Mouse (Mus musculus) gastrocnemius, adult 2 months (tissue): ENCODE data around the gene Stk26. TPM values are rescaled to one million over a fixed set of nuclear protein-coding genes. Genes with fewer than 3 reads are reported as not detected.
A peak's percentile ranks its signal among the peaks of the same experiment; 100 is the strongest.

Source experiments
- DNase-seq: peaks from one replicate; pipeline ENCODE4 v3.0.0; 2022
- H3K27ac ChIP-seq: fragments of 200-600 bp; 2 replicates; pipeline ENCODE4 v1.8.1; 2022; ENCODE audit warnings: mild to moderate bottlenecking
- H3K4me3 ChIP-seq: fragments of 200-600 bp; 2 replicates; pipeline ENCODE4 v1.8.1; 2022; ENCODE audit warnings: mild to moderate bottlenecking, moderate library complexity
- CTCF ChIP-seq: fragments of 200-600 bp; IDR thresholded peaks from 2 replicates; pipeline ENCODE4 v1.8.1; 2022; ENCODE audit warnings: antibody characterized with exemption, mild to moderate bottlenecking, moderate library complexity
- intact Hi-C: fragments of 180-260 bp; cut with DNase I; formaldehyde crosslinking; loops from one replicate; pipeline ENCODE4 v1.15.1; 2025
- total RNA-seq, 2 experiments: library from RNA; stranded (reverse); gene quantifications; 2 replicates each; pipeline ENCODE4 v1.2.3; 2021

Gene Stk26
- total RNA-seq, 2 experiments from 2014 or later, result 1.9 TPM

DNA sequence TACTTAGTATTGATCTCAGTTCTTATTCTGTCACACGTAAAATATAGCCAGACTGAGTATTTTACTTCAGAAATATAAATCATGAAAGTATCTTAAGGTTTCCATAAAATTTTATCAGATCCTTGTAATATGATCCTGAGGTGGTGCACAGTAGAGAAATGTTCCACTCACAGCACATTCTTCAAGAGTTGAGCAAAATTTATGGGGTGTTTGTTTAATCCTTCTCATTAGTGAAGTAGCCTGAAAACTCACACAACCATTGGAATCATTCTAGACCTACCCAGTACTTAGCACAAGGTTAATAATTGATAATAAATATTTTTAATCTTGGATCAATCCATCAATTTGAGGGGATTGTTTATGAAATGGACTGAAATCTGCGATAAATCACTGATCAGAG, 22.9 kb downstream of the Stk26 start:
- intact Hi-C loops, result no loop called here

GRCm38 (mm10) chrX:50864734-50865133, 23.9 kb downstream of the Stk26 start:
- intact Hi-C loops, result no loop called here
- no peak overlapping the region for H3K4me3 ChIP-seq
- DNase-seq, result no peak
- H3K27ac ChIP-seq, result no peak overlapping the region
- no peak for TF ChIP-seq CTCF

More for the DNA sequence above, 22.9 kb downstream of the Stk26 start:
- no peak overlapping the region for H3K27ac ChIP-seq
- H3K4me3 ChIP-seq, result no peak overlapping the region
- DNase-seq, result no peak
- TF ChIP-seq CTCF, result no peak

DNA sequence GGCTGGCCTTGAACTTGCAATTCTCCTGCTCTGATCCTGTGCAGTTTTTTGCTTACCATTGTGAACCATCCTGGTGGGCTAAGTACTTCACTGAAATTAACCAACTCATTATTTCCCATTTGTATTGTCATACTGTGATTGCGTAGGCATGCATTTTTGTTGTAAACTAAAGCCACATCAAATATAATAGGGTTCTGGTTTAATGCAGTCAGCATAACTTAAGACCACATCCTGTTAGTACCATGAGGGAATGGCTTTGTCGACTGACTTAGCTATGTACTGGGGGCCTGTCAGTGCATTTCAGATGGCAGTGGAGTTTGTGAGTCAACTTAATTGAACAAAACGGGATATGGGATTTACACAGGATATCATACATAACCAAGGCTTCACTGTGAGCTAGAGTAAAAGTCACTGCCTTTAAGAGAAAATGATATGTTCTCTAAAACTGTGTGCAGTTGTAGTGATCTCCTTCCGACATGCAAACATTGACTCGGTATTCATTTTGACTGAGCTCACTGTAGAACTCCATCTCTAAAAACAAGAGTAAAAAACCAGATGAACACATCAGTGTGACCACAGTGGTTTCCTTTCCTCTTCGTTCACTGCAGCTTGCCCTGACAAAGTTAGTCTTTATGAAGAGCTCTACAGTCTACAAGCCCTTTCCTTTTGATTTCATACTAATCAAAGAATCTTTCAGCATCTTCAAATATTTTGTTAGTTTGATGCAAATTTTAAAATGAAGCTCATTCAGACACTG, 33.6 kb downstream of the Stk26 start:
- no peak for TF ChIP-seq CTCF
- H3K27ac ChIP-seq, result no peak overlapping the region
- no peak overlapping the region for H3K4me3 ChIP-seq
- DNase-seq, result no peak
- intact Hi-C loops, result no loop called here

DNA sequence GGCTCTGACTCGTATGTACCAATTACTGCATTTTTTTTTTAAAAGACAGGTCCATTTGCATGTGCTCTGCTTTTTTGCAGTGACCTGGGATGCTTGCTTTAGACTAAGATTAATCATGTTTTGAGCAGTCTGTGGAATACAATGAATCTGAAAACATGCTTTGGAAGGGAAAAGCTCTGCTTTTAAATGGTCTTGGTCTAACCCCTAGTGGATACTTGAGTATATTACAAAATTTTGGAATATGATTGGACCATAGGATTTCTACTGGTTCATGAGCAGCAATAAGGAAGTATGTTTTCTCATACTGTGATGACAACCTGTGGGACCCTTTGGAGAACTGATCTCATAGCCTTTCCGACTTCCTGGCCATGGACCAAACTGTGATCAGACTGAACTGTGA, 47.2 kb downstream of the Stk26 start:
- TF ChIP-seq CTCF, result peak; percentile 44
- intact Hi-C loops, result loop anchor here (2.0 kb wide), 1 partner anchor 213 kb away; no protein-coding TSS in a partner anchor
- no peak for DNase-seq
- Histone ChIP-seq H3K4me3 (no peak overlapping the region), H3K27ac (no peak overlapping the region)

GRCm38 (mm10) chrX:50903497-50903896, 62.6 kb downstream of the Stk26 start:
- Histone ChIP-seq H3K27ac (no peak overlapping the region), H3K4me3 (no peak overlapping the region)
- DNase-seq, result no peak
- TF ChIP-seq CTCF, result no peak
- intact Hi-C loops, result no loop called here

DNA sequence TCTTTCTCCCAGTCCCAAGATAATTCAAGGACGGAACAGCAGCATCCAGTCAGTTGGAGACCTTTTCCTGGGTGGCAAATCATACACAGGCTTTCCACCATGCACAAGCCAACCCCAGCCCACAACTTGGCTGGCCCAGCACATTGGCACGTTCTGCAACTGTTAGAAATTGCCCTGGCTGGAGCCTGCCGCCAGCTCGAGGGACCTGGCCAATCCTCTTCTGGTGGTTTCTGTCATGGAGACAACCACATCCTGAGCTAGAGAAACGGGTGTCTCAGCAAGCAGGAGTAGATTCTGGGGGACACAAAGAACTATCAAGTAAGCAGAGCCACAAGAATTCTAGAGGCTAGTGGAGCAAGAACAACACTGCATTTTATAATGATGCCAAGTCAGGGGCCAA, 69.1 kb downstream of the Stk26 start:
- DNase-seq, result peak; percentile 18
- intact Hi-C loops, result no loop called here
- Histone ChIP-seq H3K27ac (no peak overlapping the region), H3K4me3 (no peak overlapping the region)
- no peak for TF ChIP-seq CTCF

- no peak for TF ChIP-seq CTCF
- Histone ChIP-seq H3K4me3 (no peak overlapping the region), H3K27ac (no peak overlapping the region)
- no peak for DNase-seq
- intact Hi-C loops, result no loop called here
Measured at GRCm38 (mm10) chrX:50917389-50917788, 76.5 kb downstream of the Stk26 start.

DNA sequence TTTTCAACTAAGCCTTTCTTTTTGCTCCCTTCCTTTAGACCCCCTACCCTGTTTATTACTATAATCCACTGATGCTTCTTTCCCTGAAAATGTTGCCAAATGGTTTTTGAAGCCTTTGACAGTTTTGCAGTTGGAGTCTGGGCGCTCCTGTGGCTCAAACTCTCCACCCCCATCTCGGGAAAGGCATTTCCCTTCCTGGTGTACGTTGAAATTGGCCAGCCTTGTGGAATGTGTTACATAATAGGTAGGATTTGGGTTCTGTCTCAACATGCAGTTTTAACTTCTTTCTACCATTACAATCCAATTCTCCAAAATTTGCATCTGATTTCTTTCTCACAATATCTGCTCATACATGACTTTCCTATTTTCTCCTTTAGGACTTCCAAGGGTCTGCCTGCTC, 77.9 kb downstream of the Stk26 start:
- Histone ChIP-seq H3K27ac (no peak overlapping the region), H3K4me3 (no peak overlapping the region)
- TF ChIP-seq CTCF, result no peak
- intact Hi-C loops, result no loop called here
- DNase-seq, result no peak

- no peak for DNase-seq
- peak; percentile 37; the same call in 1 of the 2 replicates for TF ChIP-seq CTCF
- intact Hi-C loops, result no loop called here
- Histone ChIP-seq H3K4me3 (no peak overlapping the region), H3K27ac (no peak overlapping the region)
Measured at GRCm38 (mm10) chrX:50924629-50925364, 84.0 kb downstream of the Stk26 start.

DNA sequence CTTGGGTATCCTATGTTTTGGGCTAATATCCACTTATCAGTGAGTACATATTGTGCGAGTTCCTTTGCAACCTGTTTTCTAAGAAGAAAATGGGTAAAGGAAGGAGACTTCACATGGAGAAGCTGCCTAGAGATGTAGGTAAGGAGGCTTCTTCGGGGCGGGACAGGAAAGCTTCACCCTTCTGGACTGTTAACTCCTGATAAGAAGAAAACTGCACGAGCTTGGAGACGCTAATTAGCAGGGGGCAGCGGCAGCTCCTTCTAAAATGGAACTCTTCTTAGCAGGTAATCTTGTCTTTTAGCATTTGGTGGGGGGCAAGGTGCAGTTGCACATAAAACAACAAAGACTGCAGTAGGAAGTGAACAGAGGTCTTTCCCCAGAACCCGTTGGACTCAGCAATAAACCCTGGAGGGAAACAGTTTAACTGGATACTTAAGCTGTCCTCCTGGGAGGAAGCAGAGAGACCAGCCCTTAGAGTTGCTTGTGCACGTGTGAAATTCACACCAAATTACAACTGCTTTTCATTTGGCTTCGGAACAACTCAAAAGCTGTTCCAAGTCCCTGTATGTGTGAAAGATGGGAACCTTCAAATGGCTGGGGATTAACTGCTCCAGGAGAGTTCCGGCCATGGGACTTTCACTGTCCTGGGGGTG, 86.2 kb downstream of the Stk26 start:
- no peak for DNase-seq
- Histone ChIP-seq H3K27ac (no peak overlapping the region), H3K4me3 (no peak overlapping the region)
- no peak for TF ChIP-seq CTCF
- intact Hi-C loops, result no loop called here

DNA sequence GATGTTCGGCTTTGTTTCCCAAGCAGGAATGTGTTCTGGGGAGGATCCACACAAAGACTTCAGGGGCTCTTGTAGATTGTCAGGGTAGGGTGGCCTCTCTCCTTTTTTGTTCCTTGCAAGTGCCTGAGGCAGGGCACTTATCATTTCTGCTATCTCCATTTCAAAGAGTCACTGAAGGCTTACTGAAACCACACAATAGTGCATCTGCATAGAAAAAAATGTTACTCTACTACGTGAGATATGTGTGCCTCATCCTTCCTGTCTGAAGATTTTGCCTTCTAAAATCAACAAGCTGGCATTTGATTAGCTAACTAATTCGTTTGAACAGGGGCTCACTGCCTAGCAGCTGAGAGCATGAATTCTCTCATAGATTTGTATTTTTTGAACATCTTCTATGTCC, 89.5 kb downstream of the Stk26 start:
- no peak for TF ChIP-seq CTCF
- Histone ChIP-seq H3K4me3 (no peak overlapping the region), H3K27ac (no peak overlapping the region)
- intact Hi-C loops, result loop anchor here (5.0 kb wide), 1 partner anchor 38 kb away; no protein-coding TSS in a partner anchor
- DNase-seq, result no peak

- no peak for TF ChIP-seq CTCF
- DNase-seq, result no peak
- Histone ChIP-seq H3K4me3 (no peak overlapping the region), H3K27ac (no peak overlapping the region)
- intact Hi-C loops, result no loop called here
Measured at GRCm38 (mm10) chrX:50937117-50937516, 96.3 kb downstream of the Stk26 start.

- intact Hi-C loops, result no loop called here
- DNase-seq, result no peak
- Histone ChIP-seq H3K4me3 (peak within 1 kb of the TSS; percentile 44), H3K27ac (peak within 1 kb of the TSS; percentile 51)
- no peak for TF ChIP-seq CTCF
Measured at GRCm38 (mm10) chrX:50942610-50943009, 101.8 kb downstream of the Stk26 start, which contains the start of gene Frmd7. TSS of gene Frmd7 (minus strand) at chrX:50942710.

Other genes with a start within 250 kb of the Stk26 start
- gene Frmd7, start 101.7 kb downstream of the Stk26 start, total RNA-seq, result under 1 TPM; 0.33 to 0.59 TPM
- 10 to 100 TPM; 21.8 to 23.3 TPM for gene Rap2c, start 177.0 kb downstream of the Stk26 start, total RNA-seq